Mouse (Mus musculus) midbrain, embryonic 13.5 days (tissue): Measurements from ENCODE around the gene Cdc5l. TPM values are rescaled to one million over a fixed set of nuclear protein-coding genes. Genes with fewer than 3 reads are reported as not detected.

Experiments
- ATAC-seq: fragments of 200-750 bp; cut with Nextera tagmentation; 2 replicates; pipeline ENCODE4 v1.8.0; 2017; ENCODE audit warnings: mild to moderate bottlenecking, moderate TSS enrichment, moderate library complexity
- H3K27ac ChIP-seq: fragments of 300-500 bp; sonication (generic); 2 replicates; pipeline ENCODE4 v1.5.1; 2015; ENCODE audit warnings: inconsistent platforms, mild to moderate bottlenecking, moderate library complexity
- H3K27me3 ChIP-seq: fragments of 300-500 bp; sonication (generic); 2 replicates; pipeline ENCODE4 v1.6.1; 2015; ENCODE audit warnings: mild to moderate bottlenecking, inconsistent platforms
- H3K36me3 ChIP-seq: fragments of 300-500 bp; sonication (generic); 2 replicates; pipeline ENCODE4 v1.6.1; 2015; ENCODE audit warnings: mild to moderate bottlenecking, inconsistent platforms
- H3K4me1 ChIP-seq: fragments of 300-500 bp; sonication (generic); replicated peaks from 2 replicates; pipeline ENCODE4 v1.6.1; 2015; ENCODE audit warnings: inconsistent platforms
- H3K4me2 ChIP-seq: fragments of 300-500 bp; sonication (generic); replicated peaks from 2 replicates; pipeline ENCODE4 v1.6.1; 2015; ENCODE audit warnings: moderate library complexity, mild to moderate bottlenecking, inconsistent platforms
- H3K4me3 ChIP-seq: fragments of 300-500 bp; sonication (generic); replicated peaks from 2 replicates; pipeline ENCODE4 v1.5.1; 2015; ENCODE audit warnings: mild to moderate bottlenecking, inconsistent platforms
- H3K9ac ChIP-seq: fragments of 300-500 bp; sonication (generic); replicated peaks from 2 replicates; pipeline ENCODE4 v1.6.1; 2015; ENCODE audit warnings: mild to moderate bottlenecking, inconsistent platforms
- H3K9me3 ChIP-seq: fragments of 300-500 bp; sonication (generic); 2 replicates; pipeline ENCODE4 v1.6.1; 2016; ENCODE audit warnings: mild to moderate bottlenecking, inconsistent platforms
- WGBS: fragments of 180-500 bp; shearing (Covaris S2); methylation state at CpG from one replicate; pipeline ENCODE4 v1.1.7; 2015; 5-methylcytosine and 5-hydroxymethylcytosine counted together
- polyA plus RNA-seq: library from polyadenylated mRNA; unstranded; fragments of >200 nt; fragmentation: Nextera tagmentation; extraction: Ambion mirVana; gene quantifications from 2 replicates; pipeline ENCODE4 v1.2.1, GENCODE M21; 2015

Gene Cdc5l
- polyA plus RNA-seq, 1 experiment from 2014 or later, result 70.8 TPM

- Histone ChIP-seq H3K4me1 (no peaks in the 10 kb centered on the region), H3K4me3 (no peak overlapping the region), H3K9ac (no peak overlapping the region), H3K27me3 (no peaks in the 10 kb centered on the region), H3K4me2 (no peak overlapping the region), H3K36me3 (peaks cover 53% of the 10 kb centered on the region), H3K9me3 (no peaks in the 10 kb centered on the region), H3K27ac (no peak overlapping the region)
- 85% methylated on average over 9 of the region's 9 CpGs for WGBS
- ATAC-seq, result no peak
Observed at GRCm38 (mm10) chr17:45394612-45395011, 38.9 kb downstream of the Cdc5l start.

GRCm38 (mm10) chr17:45393765-45394164 lies 39.8 kb downstream of the Cdc5l start:
- H3K4me3 ChIP-seq, result no peak overlapping the region
- WGBS, result 88% methylated on average over 3 of the region's 3 CpGs
- H3K27ac ChIP-seq, result no peak overlapping the region
- no peak overlapping the region for H3K9ac ChIP-seq
- H3K4me1 ChIP-seq, result no peaks in the 10 kb centered on the region
- no peak for ATAC-seq
- peaks cover 52% of the 10 kb centered on the region for H3K36me3 ChIP-seq
- no peaks in the 10 kb centered on the region for H3K9me3 ChIP-seq
- H3K4me2 ChIP-seq, result no peak overlapping the region
- no peaks in the 10 kb centered on the region for H3K27me3 ChIP-seq

GRCm38 (mm10) chr17:45389896-45390295 lies 43.6 kb downstream of the Cdc5l start:
- H3K27ac ChIP-seq, result no peak overlapping the region
- no peak for ATAC-seq
- peaks cover 71% of the 10 kb centered on the region for H3K36me3 ChIP-seq
- no peaks in the 10 kb centered on the region for H3K27me3 ChIP-seq
- no peak overlapping the region for H3K9ac ChIP-seq
- H3K4me1 ChIP-seq, result no peaks in the 10 kb centered on the region
- 92% methylated on average over 5 of the region's 5 CpGs for WGBS
- no peak overlapping the region for H3K4me2 ChIP-seq
- H3K9me3 ChIP-seq, result no peaks in the 10 kb centered on the region
- H3K4me3 ChIP-seq, result no peak overlapping the region

- H3K9me3 ChIP-seq, result no peaks in the 10 kb centered on the region
- WGBS, result 89% methylated on average over 7 of the region's 7 CpGs
- no peak overlapping the region for H3K27ac ChIP-seq
- H3K9ac ChIP-seq, result no peak overlapping the region
- ATAC-seq, result no peak
- peaks cover 59% of the 10 kb centered on the region for H3K36me3 ChIP-seq
- H3K4me1 ChIP-seq, result no peaks in the 10 kb centered on the region
- H3K4me2 ChIP-seq, result no peak overlapping the region
- H3K4me3 ChIP-seq, result no peak overlapping the region
- H3K27me3 ChIP-seq, result no peaks in the 10 kb centered on the region
Observed at GRCm38 (mm10) chr17:45386986-45387385, 46.6 kb downstream of the Cdc5l start.

- H3K4me3 ChIP-seq, result no peak overlapping the region
- no peaks in the 10 kb centered on the region for H3K4me1 ChIP-seq
- H3K36me3 ChIP-seq, result peaks cover 32% of the 10 kb centered on the region
- WGBS, result 95% methylated on average over 3 of the region's 3 CpGs
- no peak overlapping the region for H3K9ac ChIP-seq
- no peak overlapping the region for H3K27ac ChIP-seq
- no peak for ATAC-seq
- H3K9me3 ChIP-seq, result no peaks in the 10 kb centered on the region
- H3K4me2 ChIP-seq, result no peak overlapping the region
- H3K27me3 ChIP-seq, result no peaks in the 10 kb centered on the region
Observed at GRCm38 (mm10) chr17:45383305-45383704, 50.2 kb downstream of the Cdc5l start.

GRCm38 (mm10) chr17:45379271-45379784 lies 54.2 kb downstream of the Cdc5l start:
- Histone ChIP-seq H3K4me2 (no peak overlapping the region), H3K27ac (no peak overlapping the region), H3K9me3 (no peaks in the 10 kb centered on the region), H3K4me3 (no peak overlapping the region), H3K9ac (no peak overlapping the region), H3K27me3 (peaks cover 3% of the 10 kb centered on the region; the same call in 1 of the 2 replicates), H3K36me3 (peaks cover 7% of the 10 kb centered on the region), H3K4me1 (no peaks in the 10 kb centered on the region)
- ATAC-seq, result no peak
- WGBS, result 94% methylated on average over 9 of the region's 9 CpGs

GRCm38 (mm10) chr17:45377323-45377722 lies 56.2 kb downstream of the Cdc5l start:
- H3K9me3 ChIP-seq, result no peaks in the 10 kb centered on the region
- no peak for ATAC-seq
- no peak overlapping the region for H3K4me2 ChIP-seq
- peaks cover 14% of the 10 kb centered on the region; the same call in 1 of the 2 replicates for H3K27me3 ChIP-seq
- peaks cover 3% of the 10 kb centered on the region; the same call in 1 of the 2 replicates for H3K36me3 ChIP-seq
- H3K27ac ChIP-seq, result no peak overlapping the region
- H3K4me3 ChIP-seq, result no peak overlapping the region
- 65% methylated on average over 5 of the region's 5 CpGs for WGBS
- no peaks in the 10 kb centered on the region; the same call in 1 of the 2 replicates for H3K4me1 ChIP-seq
- no peak overlapping the region for H3K9ac ChIP-seq

- Histone ChIP-seq H3K4me3 (no peak overlapping the region), H3K4me1 (peaks cover 8% of the 10 kb centered on the region), H3K4me2 (peak overlapping the region; percentile 31; the same call in 1 of the 2 replicates), H3K9ac (no peak overlapping the region), H3K9me3 (no peaks in the 10 kb centered on the region), H3K36me3 (no peaks in the 10 kb centered on the region), H3K27me3 (peaks cover 14% of the 10 kb centered on the region; the same call in 1 of the 2 replicates), H3K27ac (no peak overlapping the region)
- 29% methylated on average over 13 of the region's 13 CpGs for WGBS
- ATAC-seq, result peak; percentile 82
Observed at GRCm38 (mm10) chr17:45373987-45374608, 59.4 kb downstream of the Cdc5l start.

GRCm38 (mm10) chr17:45371042-45371441 lies 62.5 kb downstream of the Cdc5l start:
- ATAC-seq, result 0 out of 2 replicates have a peak, but pooled peaks have one; percentile 28
- Histone ChIP-seq H3K9me3 (no peaks in the 10 kb centered on the region), H3K36me3 (no peaks in the 10 kb centered on the region), H3K27me3 (peaks cover 14% of the 10 kb centered on the region; the same call in 1 of the 2 replicates), H3K4me2 (no peak overlapping the region), H3K4me3 (no peak overlapping the region), H3K27ac (no peak overlapping the region), H3K9ac (no peak overlapping the region), H3K4me1 (peaks cover 8% of the 10 kb centered on the region)
- 33% methylated on average over 9 of the region's 9 CpGs for WGBS

- H3K27ac ChIP-seq, result no peak overlapping the region
- peak; percentile 38; the same call in 1 of the 2 replicates for ATAC-seq
- 35% methylated on average over 5 of the region's 5 CpGs for WGBS
- H3K4me1 ChIP-seq, result peaks cover 8% of the 10 kb centered on the region
- no peak overlapping the region for H3K4me3 ChIP-seq
- no peaks in the 10 kb centered on the region for H3K36me3 ChIP-seq
- H3K9me3 ChIP-seq, result no peaks in the 10 kb centered on the region
- H3K27me3 ChIP-seq, result peaks cover 11% of the 10 kb centered on the region; the same call in 1 of the 2 replicates
- H3K4me2 ChIP-seq, result no peak overlapping the region
- no peak overlapping the region for H3K9ac ChIP-seq
Observed at GRCm38 (mm10) chr17:45370535-45370934, 63.0 kb downstream of the Cdc5l start.

GRCm38 (mm10) chr17:45364871-45365270 lies 68.7 kb downstream of the Cdc5l start:
- Histone ChIP-seq H3K27me3 (no peaks in the 10 kb centered on the region), H3K9me3 (no peaks in the 10 kb centered on the region), H3K9ac (no peak overlapping the region), H3K4me2 (no peak overlapping the region), H3K4me1 (no peaks in the 10 kb centered on the region), H3K27ac (no peak overlapping the region), H3K4me3 (no peak overlapping the region), H3K36me3 (no peaks in the 10 kb centered on the region)
- ATAC-seq, result no peak
- WGBS, result 83% methylated on average over 7 of the region's 7 CpGs

GRCm38 (mm10) chr17:45360950-45361349 lies 72.6 kb downstream of the Cdc5l start:
- WGBS, result 95% methylated on average over 3 of the region's 3 CpGs

More at GRCm38 (mm10) chr17:45360950-45361349, 72.6 kb downstream of the Cdc5l start:
- no peak for ATAC-seq
- Histone ChIP-seq H3K27me3 (no peaks in the 10 kb centered on the region), H3K27ac (no peak overlapping the region), H3K36me3 (no peaks in the 10 kb centered on the region), H3K4me2 (no peak overlapping the region), H3K9me3 (no peaks in the 10 kb centered on the region), H3K4me3 (no peak overlapping the region), H3K9ac (no peak overlapping the region), H3K4me1 (no peaks in the 10 kb centered on the region)
